Mouse (Mus musculus) layer of hippocampus, postnatal 14 days (tissue): ENCODE measurements around the gene Dlx1. TPM values are rescaled to one million over a fixed set of nuclear protein-coding genes. Genes with fewer than 3 reads are reported as not detected.

Experiments used
- DNase-seq, 2 experiments: peaks; one replicate each; pipeline ENCODE4 v3.0.0; 2021 to 2022; ENCODE audit warnings: low spot score in 2 of 2, mixed read lengths in 1 of 2
- total RNA-seq, 2 experiments: library from RNA; stranded (reverse); gene quantifications; 2 replicates each; pipeline ENCODE4 v1.2.3; 2021

The Dlx1 gene
- total RNA-seq, 2 experiments from 2014 or later, result 18.4 to 24.4 TPM

DNA sequence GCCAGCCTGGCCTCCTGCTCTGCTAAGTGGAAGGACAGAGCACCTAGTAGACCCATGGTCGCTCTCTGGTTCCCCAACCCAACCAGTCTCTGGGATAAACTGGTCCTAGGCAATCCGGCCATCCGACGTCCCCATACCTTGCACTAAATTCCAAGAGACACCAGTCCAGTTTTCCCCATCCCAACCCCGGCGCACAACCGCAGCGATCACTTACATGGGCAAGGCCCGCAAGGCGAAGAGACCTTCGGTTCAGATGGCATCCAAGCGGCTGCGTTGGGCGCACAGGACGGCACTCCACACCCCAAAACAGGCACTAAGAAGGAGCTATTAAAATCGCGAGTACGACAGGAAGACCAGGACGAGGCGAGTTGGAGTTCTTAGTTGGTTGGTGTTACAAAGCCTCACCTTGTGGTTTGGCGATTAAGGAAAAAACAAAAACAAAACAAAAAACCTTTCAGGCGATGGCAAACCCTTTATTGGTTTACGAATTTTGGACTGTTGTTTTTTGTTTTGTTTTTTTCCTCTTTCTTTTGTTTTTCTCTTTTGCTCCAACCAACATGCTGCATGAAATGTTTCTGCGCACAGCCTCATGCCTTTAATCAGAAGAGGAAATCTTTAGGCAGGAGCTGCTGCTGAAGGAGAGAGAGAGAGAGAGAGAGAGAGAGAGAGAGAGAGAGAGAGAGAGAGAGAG is 445 bp upstream of the Dlx1 start:
- no peak for DNase-seq

DNA sequence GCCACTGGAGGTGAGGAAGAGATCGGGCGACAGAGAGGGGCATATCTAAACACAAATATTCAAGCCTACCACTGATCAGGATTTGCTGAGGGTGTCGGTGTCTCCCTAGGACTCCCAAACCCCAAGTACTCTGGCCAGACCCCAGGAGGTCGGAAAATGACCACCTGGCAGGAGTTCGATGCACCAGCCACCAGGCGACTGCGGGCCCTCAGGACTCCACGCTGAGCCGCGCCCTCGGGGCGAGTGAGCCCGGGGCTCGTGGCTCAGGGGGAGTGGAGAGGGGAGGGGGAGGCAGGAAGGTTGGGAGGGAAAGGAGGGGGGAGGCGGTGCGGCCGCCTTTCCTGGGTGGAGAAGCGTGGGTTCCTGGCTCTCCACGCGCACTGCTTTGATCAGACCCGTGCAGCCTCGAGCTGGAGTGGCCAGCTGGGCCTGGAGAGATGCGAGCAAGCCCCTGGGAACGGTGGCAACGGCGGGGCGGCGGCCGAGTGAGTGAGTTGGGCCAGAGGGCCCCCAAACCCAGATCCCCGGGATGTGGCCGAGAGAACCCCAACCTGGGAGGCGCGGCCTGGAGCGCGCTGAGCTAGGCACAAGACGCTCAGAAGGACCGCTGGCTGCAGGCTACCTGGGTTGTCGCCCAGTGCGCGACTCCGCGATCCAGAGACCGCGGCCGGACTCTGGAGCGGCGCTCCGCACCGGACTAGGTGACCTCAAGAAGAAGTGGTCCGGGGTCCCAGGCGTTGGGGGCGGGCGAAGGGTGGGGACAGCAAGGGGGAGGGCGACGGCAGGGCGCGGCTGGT is 999 bp downstream of the Dlx1 start:
- DNase-seq, result no peak

DNA sequence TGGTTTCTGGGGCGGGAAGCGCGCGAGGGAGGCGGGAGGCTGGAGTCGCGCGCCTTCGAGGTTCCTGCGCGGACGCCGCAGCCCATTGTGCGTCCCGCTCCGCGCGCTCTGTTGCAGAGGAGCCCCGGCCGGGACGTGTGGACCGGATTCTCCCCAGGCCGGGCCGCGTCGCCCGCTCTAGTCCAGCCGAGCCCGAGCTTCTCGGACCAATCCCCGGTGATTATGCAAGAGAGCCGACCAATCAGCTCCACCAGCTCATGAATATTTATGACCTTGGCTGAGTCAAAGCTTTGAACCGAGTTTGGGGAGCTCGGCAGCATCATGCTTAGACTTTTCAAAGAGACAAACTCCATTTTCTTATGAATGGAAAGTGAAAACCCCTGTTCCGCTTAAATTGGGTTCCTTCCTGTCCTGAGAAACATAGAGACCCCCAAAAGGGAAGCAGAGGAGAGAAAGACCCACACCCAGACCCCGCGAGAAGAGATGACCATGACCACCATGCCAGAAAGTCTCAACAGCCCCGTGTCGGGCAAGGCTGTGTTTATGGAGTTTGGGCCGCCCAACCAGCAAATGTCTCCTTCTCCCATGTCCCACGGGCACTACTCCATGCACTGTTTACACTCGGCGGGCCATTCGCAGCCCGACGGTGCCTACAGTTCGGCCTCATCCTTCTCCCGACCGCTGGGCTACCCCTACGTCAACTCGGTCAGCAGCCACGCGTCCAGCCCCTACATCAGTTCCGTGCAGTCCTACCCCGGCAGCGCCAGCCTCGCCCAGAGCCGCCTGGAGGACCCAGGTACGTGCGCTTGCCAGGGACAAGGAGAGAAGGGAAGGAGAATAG is 1.8 kb downstream of the Dlx1 start:
- DNase-seq, result peak in 1 of 2 experiments; percentile 67

DNA sequence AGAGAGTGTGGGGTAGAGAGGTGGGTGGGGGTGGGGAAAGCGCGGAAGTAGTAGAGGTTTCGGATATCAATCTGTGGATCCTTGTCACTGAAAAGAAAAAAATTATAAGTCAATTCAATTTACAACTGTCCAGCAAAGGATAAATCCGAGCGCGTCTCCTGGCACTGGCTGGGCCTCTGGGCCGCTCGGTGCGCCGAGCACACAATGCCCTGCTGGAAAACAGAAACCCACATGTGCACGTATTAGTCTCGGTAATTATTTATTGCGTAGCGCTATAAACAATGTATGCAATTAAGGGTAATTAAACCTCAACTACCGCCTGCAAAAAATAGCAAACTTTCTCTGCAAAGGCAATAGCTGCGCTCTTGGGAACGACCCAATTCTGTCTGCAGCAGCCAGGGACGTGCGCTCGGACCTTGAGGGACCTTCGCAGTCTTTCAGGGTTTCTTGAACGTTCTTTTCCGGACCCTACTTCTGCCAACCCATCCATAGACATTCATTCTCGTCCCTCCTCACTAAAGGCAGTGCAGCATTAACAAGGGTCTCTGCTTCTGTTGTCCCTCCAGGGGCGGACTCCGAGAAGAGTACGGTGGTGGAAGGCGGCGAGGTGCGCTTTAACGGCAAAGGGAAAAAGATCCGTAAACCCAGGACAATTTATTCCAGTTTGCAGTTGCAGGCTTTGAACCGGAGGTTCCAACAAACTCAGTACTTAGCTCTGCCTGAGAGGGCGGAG is 2.6 kb downstream of the Dlx1 start:
- DNase-seq, result no peak

DNA sequence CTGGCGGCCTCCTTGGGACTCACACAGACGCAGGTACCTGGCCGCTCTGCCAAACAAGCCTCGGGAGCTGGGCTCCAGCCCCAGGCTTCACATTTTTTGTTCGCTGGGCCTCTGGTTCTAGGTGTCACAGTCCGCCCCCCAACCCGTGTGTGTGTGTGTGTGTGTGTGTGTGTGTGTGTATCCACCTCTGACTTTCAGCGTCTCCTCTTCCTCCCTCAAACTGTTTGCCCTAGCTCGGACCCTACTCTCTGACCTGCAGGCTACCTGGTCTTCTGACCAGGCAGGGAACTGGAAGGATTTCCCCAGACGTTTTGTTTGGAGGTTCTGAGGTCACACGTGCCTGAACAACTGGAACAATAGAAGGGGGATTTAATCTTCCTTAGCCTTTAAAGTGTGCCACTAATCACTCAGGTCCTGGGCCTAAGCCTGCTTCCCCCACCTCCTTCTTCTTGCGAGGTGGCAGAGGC is 3.2 kb downstream of the Dlx1 start:
- no peak for DNase-seq

DNA sequence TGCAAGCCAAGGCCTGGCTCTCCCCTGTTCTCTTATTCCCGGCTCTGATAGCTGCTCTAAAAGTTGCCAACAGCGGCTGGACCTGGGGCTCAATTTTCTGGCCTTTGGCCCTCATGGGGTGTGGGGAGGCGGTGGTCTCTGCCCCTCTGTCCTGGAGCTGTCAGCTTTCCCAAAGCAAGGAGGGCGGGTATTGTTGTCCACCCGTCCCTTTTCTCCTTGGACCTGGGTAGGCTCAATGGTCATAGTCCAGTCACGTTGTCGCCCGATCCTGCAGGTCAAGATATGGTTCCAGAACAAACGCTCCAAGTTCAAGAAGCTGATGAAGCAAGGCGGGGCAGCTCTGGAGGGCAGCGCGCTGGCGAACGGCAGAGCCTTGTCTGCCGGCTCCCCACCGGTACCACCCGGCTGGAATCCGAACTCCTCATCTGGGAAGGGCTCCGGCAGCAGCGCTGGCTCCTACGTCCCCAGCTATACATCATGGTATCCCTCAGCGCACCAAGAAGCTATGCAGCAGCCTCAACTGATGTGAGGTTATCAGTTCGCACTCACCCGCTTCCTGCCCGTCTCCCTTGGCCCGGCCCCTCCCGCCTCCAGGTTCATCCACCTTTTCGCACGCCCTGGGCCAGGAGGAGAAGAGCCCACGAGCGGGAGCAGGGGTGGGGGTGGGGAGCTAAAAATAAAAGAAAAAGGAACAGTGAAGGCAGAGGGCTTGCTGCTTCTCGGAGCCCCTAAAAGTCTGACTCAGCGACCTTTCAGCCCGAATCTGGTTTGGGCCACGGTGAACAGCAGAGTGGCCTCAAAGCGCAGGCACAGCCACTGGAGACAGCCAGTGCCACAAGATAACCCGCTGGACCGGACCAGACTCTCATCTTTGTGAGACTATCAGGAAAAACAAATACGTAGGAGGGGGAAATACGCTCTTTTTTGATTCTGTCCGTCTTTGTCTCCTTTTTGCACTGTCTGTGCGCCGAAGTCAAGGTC is 4.4 kb downstream of the Dlx1 start:
- no peak for DNase-seq

DNA sequence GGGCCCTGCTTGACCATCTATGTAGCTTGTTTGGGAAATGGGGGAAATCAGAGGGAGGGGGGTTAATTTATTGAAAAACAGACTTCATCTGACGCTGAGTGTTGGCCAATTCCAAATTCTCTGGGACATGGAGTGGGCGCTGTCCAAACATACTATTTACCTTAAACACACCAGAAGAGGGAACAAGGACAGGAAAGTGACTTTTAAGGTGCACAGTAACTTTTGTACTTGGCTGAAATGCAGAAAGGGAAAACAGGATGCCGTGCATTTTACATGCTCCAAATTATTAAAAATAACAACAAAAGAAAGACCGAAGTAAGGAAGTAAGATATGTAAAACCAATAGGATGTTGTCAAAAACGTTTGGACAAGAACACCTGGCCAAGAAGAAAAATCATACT is 5.2 kb downstream of the Dlx1 start:
- DNase-seq, result no peak

DNA sequence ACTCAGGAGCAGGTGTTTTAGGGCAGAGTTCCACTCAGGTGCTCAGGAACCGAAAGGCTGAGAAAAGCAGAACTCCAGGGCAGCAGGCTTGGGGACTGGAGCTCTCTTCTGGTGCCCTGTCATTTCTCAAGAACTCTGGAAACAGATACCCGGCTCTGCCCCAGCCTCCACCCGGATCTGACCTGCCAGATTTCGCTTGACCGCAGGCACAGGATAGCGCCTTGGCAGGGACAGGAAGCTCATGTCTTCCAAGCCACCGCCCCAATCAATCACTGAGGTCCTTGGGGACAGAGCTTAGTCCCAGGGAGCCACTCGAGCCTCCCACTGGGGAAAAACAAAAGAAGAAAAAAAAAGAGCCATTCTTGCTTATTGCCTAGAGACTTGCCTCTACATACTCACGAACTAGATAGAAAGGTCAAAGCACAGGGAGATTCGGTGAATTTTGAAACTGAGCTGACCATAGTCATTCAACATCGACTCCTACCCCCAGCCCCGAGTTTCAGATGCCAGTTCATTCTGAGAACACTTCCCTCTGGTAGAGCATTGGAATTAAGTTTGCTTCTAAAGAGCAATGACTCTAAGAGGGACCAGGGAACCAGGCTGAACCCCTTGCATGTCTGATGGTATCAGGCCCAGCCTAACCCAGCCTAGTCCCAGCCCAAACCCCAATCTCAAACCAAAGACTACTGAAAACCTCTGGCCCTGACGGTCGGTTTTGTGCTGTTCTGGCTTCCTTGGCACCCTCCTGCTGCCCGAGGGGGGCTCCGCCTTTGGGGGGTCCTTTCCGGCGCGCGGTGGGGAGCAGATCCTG is 6.5 kb downstream of the Dlx1 start:
- no peak for DNase-seq

DNA sequence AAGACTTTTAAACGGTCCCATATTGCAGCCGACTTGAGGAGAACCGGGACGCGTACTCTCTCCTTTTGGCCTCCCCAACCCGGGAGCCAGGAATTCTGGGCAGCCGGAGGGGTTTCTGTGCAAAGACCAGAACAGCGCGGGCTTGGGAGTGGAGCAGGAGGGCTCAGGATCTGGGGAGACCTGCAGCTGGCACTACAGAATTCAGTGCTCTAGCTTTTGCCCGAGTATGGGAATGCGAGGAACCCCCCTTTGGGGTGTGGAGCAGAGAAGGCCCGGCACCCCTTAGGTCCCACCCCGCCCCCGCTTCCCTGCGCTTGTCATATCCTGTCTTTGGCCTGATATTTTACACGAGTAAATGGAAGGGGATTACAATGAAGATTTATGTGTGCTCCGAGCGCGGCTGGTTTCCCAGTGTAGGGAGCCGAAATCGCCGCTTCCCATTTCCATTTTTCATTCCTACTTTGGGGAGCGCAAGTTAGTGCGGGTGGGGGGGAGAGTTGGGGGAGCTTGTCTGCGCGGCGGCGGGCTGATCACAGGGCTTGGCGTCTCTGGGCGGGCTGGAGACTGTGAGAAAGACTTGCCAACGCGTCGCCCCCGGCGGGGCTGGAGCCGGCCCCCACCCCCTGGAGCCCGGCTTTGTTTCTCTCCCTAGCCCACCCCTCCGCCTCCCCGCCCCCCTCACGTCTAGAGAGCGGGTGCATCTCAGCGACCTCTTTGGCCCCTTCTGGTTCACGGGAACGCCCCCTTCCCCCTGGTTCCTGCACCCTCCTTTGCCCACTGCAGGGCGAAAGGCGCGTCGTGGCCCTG is 12.9 kb downstream of the Dlx1 start:
- no peak for DNase-seq

DNA sequence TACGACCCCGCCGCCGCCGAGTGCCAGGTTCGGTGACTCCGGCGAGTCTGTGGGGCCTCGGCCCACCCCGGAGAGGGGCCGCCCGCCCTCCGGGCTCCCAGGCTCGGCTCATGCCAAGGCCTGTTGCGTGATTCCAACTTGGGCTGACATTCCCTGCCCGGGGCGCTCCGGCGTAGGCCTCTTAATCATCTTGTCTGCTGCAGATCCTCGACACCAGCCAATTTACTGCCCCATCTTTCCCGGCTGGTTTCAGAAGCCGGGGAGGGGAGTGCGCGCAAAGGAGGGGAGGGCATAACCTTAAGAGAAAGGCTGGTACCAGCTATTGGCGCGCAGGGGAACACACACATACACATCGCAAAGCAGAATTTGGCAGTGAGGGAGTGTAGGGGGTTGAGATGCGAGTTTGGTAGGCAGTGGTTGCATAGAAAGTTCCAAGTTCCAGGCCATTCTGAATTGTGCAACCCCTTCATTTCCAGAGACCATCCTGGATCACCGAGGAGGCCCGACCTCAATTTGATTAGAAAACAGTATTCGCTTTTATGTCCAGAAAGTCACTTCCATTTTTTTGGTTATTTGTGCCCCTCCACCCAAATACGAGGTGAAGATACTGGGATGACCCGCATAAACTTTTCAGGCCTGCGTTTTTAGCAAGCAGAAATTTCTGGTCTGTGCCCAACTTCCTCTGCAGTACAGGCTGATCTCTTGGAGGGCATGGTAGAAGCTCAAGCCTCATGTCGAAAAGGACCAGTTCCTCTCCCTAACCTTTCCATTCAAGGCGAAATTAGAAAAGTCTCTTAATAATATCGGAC is 13.7 kb downstream of the Dlx1 start:
- DNase-seq, result no peak

DNA sequence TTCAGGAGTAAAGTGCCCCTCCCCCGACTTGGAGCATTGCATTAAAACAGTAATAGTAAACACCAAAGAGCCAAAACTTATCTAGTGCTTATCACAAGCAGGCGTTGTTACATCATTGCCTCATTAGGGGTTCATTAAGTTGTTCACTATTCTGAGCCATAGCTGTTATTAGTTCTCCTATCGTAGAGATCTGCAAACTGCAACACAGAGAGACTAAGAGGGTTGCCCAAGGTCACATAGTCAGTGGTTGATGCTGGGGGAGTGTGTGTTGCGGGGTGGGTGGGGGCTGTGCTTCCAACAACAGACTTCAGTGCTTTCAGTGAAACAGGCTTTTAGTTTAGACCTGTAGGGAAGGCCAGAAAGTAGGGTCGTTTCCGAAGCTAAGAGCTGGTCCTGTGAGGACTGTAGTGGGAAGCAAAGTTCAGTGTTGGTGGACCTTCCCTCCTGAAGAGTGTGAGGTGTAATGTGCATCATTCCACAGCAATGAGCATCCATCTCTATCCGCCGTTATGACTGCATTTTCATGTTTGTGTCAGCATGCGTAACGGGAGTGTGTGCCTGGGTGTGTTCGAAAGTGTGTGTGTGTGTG is 14.4 kb downstream of the Dlx1 start:
- DNase-seq, result no peak

DNA sequence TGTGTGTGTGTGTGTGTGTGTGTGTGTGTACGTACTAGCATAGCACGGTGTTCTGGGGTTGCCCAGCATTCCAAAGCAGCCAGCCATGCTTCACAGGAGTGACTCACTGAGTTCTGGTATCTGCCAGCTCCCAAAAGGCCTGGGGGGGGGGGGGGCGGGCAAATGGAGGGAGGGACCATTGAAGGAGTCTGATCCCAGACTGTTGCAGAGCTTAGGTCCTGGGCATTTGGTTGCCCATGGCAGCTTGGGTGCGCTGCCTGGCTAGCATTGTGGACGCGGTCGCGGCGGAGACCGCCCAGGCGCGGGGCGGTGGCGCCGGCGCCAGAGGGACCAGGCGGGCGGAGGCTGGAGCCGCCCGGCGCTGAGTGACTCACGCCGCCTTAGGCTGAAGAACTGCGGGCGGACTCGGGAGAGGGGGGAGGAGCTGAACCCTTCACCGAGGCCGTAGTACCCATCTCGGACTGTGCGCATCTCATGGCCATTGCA is 14.9 kb downstream of the Dlx1 start:
- DNase-seq, result no peak

DNA sequence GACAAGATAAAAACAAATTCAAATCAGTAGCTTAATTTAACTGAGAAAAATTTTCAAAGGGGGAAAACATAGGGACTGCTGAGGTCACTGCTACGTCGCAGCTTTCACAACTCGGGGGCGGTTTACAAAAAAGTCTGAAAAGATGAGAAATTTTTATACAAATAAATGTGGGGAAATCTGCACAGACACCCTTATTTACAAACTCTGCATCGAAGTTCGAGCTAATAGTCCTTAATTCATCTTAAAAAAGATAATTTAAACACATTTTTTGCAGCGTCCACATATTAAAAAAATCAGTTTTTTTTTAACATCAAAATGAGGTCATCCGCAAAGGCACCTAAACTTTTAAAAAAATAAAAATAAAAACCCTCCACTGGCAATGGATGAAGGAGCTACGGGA is 15.6 kb downstream of the Dlx1 start:
- no peak for DNase-seq

DNA sequence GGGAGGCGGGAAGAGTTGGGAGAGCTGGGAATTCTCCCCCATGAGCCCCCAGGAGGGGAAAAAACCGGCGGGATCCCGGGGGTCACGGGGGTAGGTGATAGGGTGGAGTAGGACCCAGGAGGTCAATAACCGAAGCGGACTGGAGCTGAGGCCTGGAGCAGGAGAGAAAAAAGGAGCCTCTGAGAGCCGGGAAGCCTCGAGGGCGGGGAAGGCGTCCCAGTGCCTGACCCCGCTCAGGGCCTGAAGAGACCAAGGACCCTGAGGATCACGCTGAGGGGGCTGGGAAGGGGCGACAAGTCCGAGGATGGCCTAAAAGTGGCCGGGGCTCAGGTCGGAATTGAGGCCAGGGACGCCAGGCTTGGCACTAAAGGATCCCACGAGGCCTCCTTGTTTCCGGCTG is 16.0 kb downstream of the Dlx1 start:
- no peak for DNase-seq

DNA sequence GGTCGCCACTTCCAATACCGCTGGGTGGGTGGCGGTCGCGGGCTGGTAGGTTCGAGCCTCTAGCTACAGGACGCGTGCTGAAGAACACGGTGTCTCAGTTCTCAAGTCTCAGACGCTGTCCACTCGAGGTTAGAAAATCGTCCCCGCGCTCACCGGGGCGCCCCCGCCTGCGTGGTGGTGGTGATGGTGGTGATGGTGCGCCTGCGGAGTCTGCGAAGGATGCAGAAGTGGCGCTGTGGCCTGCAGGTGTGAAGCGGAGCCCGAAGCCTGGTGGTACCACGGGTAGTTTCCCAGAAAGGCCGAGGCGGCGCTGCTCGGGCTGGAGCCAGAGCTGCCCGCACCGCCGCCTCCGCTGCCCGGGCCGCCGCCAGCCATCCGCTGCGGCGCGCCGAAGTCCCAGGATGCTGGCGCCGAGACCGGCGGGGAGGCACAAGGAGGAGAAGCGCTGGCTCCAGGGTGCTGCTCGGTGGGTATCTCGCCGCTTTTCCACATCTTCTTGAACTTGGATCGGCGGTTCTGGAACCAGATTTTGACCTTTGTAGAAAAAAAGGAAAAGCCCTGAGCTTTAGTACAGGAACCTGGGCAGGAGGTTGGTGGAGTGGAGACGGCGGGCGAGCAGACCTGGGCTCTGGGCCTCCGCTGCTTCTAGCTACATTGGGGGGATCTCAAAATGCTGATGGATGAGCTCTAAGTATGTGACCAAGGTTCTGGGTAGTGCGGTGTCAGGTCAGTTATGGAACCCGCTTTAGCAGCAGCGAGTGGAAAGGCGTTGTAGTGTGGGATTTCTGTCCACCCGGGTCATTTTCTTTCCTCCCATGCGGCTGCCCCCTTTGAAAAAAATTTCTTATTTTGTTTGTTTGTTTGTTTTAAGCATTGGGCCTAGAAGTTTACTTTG is 16.7 kb downstream of the Dlx1 start:
- peak in 1 of 2 experiments; percentile 8 for DNase-seq
